Comparison of ENCODE assay signal across 15 mouse cellular contexts in the genomic region with DNA sequence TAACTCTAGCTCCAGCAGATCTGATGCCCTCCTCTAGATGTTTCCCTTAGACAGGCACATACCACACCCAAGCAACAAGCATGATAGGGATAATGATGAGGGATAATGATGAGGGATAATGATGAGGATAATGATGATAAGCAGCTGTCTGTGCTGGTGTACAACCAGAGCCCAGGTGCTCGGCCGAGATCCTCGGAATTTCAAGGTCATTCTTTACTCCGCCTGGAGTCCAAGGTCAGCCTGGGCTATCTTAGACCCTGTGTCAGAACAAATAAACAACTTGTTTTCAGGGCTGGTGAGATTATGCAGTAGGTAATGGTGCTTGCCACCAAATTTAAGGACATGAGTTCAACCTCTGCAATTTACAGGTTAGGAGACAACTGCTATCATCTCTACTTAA.
"Had no signal": no experiment of that assay in that cellular context is flagged by ENCODE, and none has a peak within 500 bp of the region (broad histone marks: within the 10 kb centered on the region; RNA-seq: fewer than 3 reads in every experiment).

No protein-coding gene starts in this region.

- H3K27ac ChIP-seq: lung, embryonic 15.5 days; macrophage; midbrain, embryonic 13.5 days; midbrain, embryonic 15.5 days; neural tube, embryonic 12.5 days; stomach, embryonic 15.5 days; stomach, postnatal 0 days had no signal

- H3K27me3 ChIP-seq: lung, embryonic 15.5 days; midbrain, embryonic 13.5 days; midbrain, embryonic 15.5 days; neural tube, embryonic 12.5 days; stomach, embryonic 15.5 days had no signal

- H3K9me3 ChIP-seq: lung, embryonic 15.5 days; megakaryocyte, embryonic 14.5 days; midbrain, embryonic 13.5 days; midbrain, embryonic 15.5 days; neural tube, embryonic 12.5 days; stomach, embryonic 15.5 days had no signal

- H3K9ac ChIP-seq: liver, postnatal 0 days; lung, embryonic 15.5 days; midbrain, embryonic 13.5 days; midbrain, embryonic 15.5 days; neural tube, embryonic 12.5 days; stomach, embryonic 15.5 days had no signal

- H3K36me3 ChIP-seq: lung, embryonic 15.5 days; midbrain, embryonic 13.5 days; midbrain, embryonic 15.5 days; neural tube, embryonic 12.5 days; stomach, embryonic 15.5 days had no signal

- H3K4me3 ChIP-seq: lung, embryonic 15.5 days; megakaryocyte, embryonic 14.5 days; midbrain, embryonic 13.5 days; midbrain, embryonic 15.5 days; neural tube, embryonic 12.5 days; stomach, embryonic 15.5 days had no signal

- DNase-seq: liver, postnatal 0 days; lung, adult 2 months; lung, postnatal 14 days; lung, postnatal 36 days; right cerebral cortex, postnatal 14 days; thymus, postnatal 14 days; thymus, postnatal 36 days had no signal

- H3K4me1 ChIP-seq: lung, embryonic 15.5 days; midbrain, embryonic 13.5 days; midbrain, embryonic 15.5 days; neural tube, embryonic 12.5 days; stomach, embryonic 15.5 days had no signal
